Mouse (Mus musculus) forebrain, embryonic 10.5 days (tissue): ENCODE measurements around the gene Ggcx. TPM values are rescaled to one million over a fixed set of nuclear protein-coding genes. Genes with fewer than 3 reads are reported as not detected.

Experiments
- DNase-seq: peaks from one replicate; pipeline ENCODE4 v3.0.0-alpha.2; 2017; ENCODE audit warnings: low spot score; ENCODE audit errors: extremely low spot score
- H3K27ac ChIP-seq: fragments of 300-500 bp; sonication (generic); 2 replicates; pipeline ENCODE4 v1.5.1; 2016; ENCODE audit warnings: mild to moderate bottlenecking
- H3K27me3 ChIP-seq: fragments of 300-500 bp; sonication (generic); 2 replicates; pipeline ENCODE4 v1.6.1; 2016; ENCODE audit warnings: mild to moderate bottlenecking; ENCODE audit not compliant: poor library complexity, severe bottlenecking
- H3K36me3 ChIP-seq: fragments of 300-500 bp; sonication (generic); replicated peaks from 2 replicates; pipeline ENCODE4 v1.6.1; 2016; ENCODE audit warnings: mild to moderate bottlenecking, moderate library complexity
- H3K4me1 ChIP-seq: fragments of 300-500 bp; sonication (generic); 2 replicates; pipeline ENCODE4 v1.6.1; 2016
- H3K4me3 ChIP-seq: fragments of 300-500 bp; sonication (generic); 2 replicates; pipeline ENCODE4 v1.5.1; 2016; ENCODE audit warnings: mild to moderate bottlenecking, moderate library complexity
- H3K9me3 ChIP-seq: fragments of 300-500 bp; sonication (generic); 2 replicates; pipeline ENCODE4 v1.6.1; 2016; ENCODE audit warnings: mild to moderate bottlenecking, moderate library complexity
- WGBS: fragments of 180-500 bp; shearing (Covaris S2); methylation state at CpG from one replicate; pipeline ENCODE4 v1.1.7; 2016; 5-methylcytosine and 5-hydroxymethylcytosine counted together
- polyA plus RNA-seq: library from polyadenylated mRNA; unstranded; fragments of >200 nt; fragmentation: Nextera tagmentation; extraction: Ambion mirVana; gene quantifications from 2 replicates; pipeline ENCODE4 v1.2.1, GENCODE M21; 2016

The Ggcx gene
- polyA plus RNA-seq, 1 experiment from 2014 or later, result 16.8 TPM

- Histone ChIP-seq H3K36me3 (peaks cover 39% of the 10 kb centered on the region), H3K27ac (no peak overlapping the region), H3K4me1 (peaks cover 19% of the 10 kb centered on the region), H3K27me3 (no peaks in the 10 kb centered on the region), H3K4me3 (no peak overlapping the region), H3K9me3 (no peaks in the 10 kb centered on the region)
- DNase-seq, result no peak
- 85% methylated on average over 7 of the region's 7 CpGs for whole genome bisulfite sequencing
Measured at GRCm38 (mm10) chr6:72415964-72416772, 2.1 kb downstream of the Ggcx start.

- H3K4me3 ChIP-seq, result no peak overlapping the region
- H3K4me1 ChIP-seq, result peaks cover 19% of the 10 kb centered on the region
- H3K27ac ChIP-seq, result no peak overlapping the region
- 94% methylated on average over 4 of the region's 4 CpGs for WGBS
- H3K27me3 ChIP-seq, result no peaks in the 10 kb centered on the region
- no peaks in the 10 kb centered on the region for H3K9me3 ChIP-seq
- H3K36me3 ChIP-seq, result peaks cover 59% of the 10 kb centered on the region
- DNase-seq, result no peak
Measured at GRCm38 (mm10) chr6:72418279-72418678, 4.2 kb downstream of the Ggcx start.

GRCm38 (mm10) chr6:72419806-72420205 is 5.7 kb downstream of the Ggcx start:
- no peaks in the 10 kb centered on the region for H3K27me3 ChIP-seq
- H3K4me3 ChIP-seq, result no peak overlapping the region
- DNase-seq, result no peak
- no peaks in the 10 kb centered on the region for H3K9me3 ChIP-seq
- peaks cover 74% of the 10 kb centered on the region for H3K36me3 ChIP-seq
- WGBS, result 80% methylated on average over 1 of the region's 1 CpGs
- H3K27ac ChIP-seq, result no peak overlapping the region
- peaks cover 6% of the 10 kb centered on the region for H3K4me1 ChIP-seq

GRCm38 (mm10) chr6:72420901-72421300 is 6.8 kb downstream of the Ggcx start:
- WGBS, result 93% methylated on average over 10 of the region's 10 CpGs
- no peaks in the 10 kb centered on the region for H3K9me3 ChIP-seq
- H3K4me1 ChIP-seq, result no peaks in the 10 kb centered on the region; the same call in 1 of the 2 replicates
- no peak overlapping the region for H3K27ac ChIP-seq
- H3K4me3 ChIP-seq, result no peak overlapping the region
- H3K27me3 ChIP-seq, result no peaks in the 10 kb centered on the region
- DNase-seq, result no peak
- H3K36me3 ChIP-seq, result peaks cover 85% of the 10 kb centered on the region

- peaks cover 96% of the 10 kb centered on the region for H3K36me3 ChIP-seq
- H3K27me3 ChIP-seq, result no peaks in the 10 kb centered on the region
- no peaks in the 10 kb centered on the region for H3K4me1 ChIP-seq
- H3K4me3 ChIP-seq, result no peak overlapping the region
- no peak for DNase-seq
- no peak overlapping the region for H3K27ac ChIP-seq
- WGBS, result 93% methylated on average over 11 of the region's 11 CpGs
- no peaks in the 10 kb centered on the region for H3K9me3 ChIP-seq
Measured at GRCm38 (mm10) chr6:72425646-72426045, 11.5 kb downstream of the Ggcx start.

- 42% methylated on average over 8 of the region's 8 CpGs for WGBS
- no peaks in the 10 kb centered on the region for H3K27me3 ChIP-seq
- H3K9me3 ChIP-seq, result no peaks in the 10 kb centered on the region
- H3K27ac ChIP-seq, result peak overlapping the region; percentile 25; the same call in 1 of the 2 replicates
- H3K4me3 ChIP-seq, result no peak overlapping the region
- H3K36me3 ChIP-seq, result peaks cover 97% of the 10 kb centered on the region
- no peaks in the 10 kb centered on the region for H3K4me1 ChIP-seq
- peak; percentile 75 for DNase-seq
Measured at GRCm38 (mm10) chr6:72428036-72428435, 13.9 kb downstream of the Ggcx start.

GRCm38 (mm10) chr6:72429061-72429842 is 15.1 kb downstream of the Ggcx start:
- peaks cover 97% of the 10 kb centered on the region for H3K36me3 ChIP-seq

GRCm38 (mm10) chr6:72430989-72431921 is 17.1 kb downstream of the Ggcx start:
- 37% methylated on average over 5 of the region's 5 CpGs for WGBS

More at GRCm38 (mm10) chr6:72429061-72429842, 15.1 kb downstream of the Ggcx start:
- no peak overlapping the region for H3K4me3 ChIP-seq
- no peaks in the 10 kb centered on the region for H3K4me1 ChIP-seq
- no peak overlapping the region for H3K27ac ChIP-seq
- no peaks in the 10 kb centered on the region for H3K27me3 ChIP-seq
- H3K9me3 ChIP-seq, result no peaks in the 10 kb centered on the region
- DNase-seq, result no peak
- 93% methylated on average over 21 of the region's 21 CpGs for WGBS

GRCm38 (mm10) chr6:72432153-72432552 is 18.0 kb downstream of the Ggcx start:
- DNase-seq, result no peak
- 80% methylated on average over 2 of the region's 2 CpGs for WGBS
- peaks cover 97% of the 10 kb centered on the region for H3K36me3 ChIP-seq

More at GRCm38 (mm10) chr6:72430989-72431921, 17.1 kb downstream of the Ggcx start:
- no peak for DNase-seq
- no peaks in the 10 kb centered on the region for H3K4me1 ChIP-seq
- no peak overlapping the region for H3K4me3 ChIP-seq
- H3K36me3 ChIP-seq, result peaks cover 97% of the 10 kb centered on the region
- no peaks in the 10 kb centered on the region for H3K27me3 ChIP-seq
- H3K9me3 ChIP-seq, result no peaks in the 10 kb centered on the region
- no peak overlapping the region for H3K27ac ChIP-seq

GRCm38 (mm10) chr6:72438226-72438625 is 24.1 kb downstream of the Ggcx start:
- H3K4me3 ChIP-seq, result peak overlapping the region; percentile 98
- peaks cover 50% of the 10 kb centered on the region for H3K36me3 ChIP-seq
- no peak for DNase-seq
- H3K27ac ChIP-seq, result peak overlapping the region; percentile 100
- WGBS, result 3% methylated on average over 5 of the region's 5 CpGs
- peaks cover 30% of the 10 kb centered on the region for H3K4me1 ChIP-seq
- no peaks in the 10 kb centered on the region for H3K9me3 ChIP-seq
- no peaks in the 10 kb centered on the region for H3K27me3 ChIP-seq

More at GRCm38 (mm10) chr6:72432153-72432552, 18.0 kb downstream of the Ggcx start:
- Histone ChIP-seq H3K9me3 (no peaks in the 10 kb centered on the region), H3K4me1 (peaks cover 3% of the 10 kb centered on the region), H3K27me3 (no peaks in the 10 kb centered on the region), H3K4me3 (no peak overlapping the region), H3K27ac (no peak overlapping the region)

GRCm38 (mm10) chr6:72438862-72439354 is 24.8 kb downstream of the Ggcx start:
- H3K9me3 ChIP-seq, result no peaks in the 10 kb centered on the region
- peaks cover 30% of the 10 kb centered on the region for H3K4me1 ChIP-seq
- no peaks in the 10 kb centered on the region for H3K27me3 ChIP-seq
- H3K36me3 ChIP-seq, result peaks cover 44% of the 10 kb centered on the region
- peak overlapping the region; percentile 100 for H3K27ac ChIP-seq
- peak overlapping the region; percentile 98 for H3K4me3 ChIP-seq
- DNase-seq, result peak; percentile 77
- WGBS, result under 1% methylated on average over 57 of the region's 57 CpGs
